Mouse (Mus musculus) lung, adult 2 months (tissue): ENCODE measurements around the gene Wdr61.

Experiments
- CTCF ChIP-seq: fragments of 200-500 bp; IDR thresholded peaks from 2 replicates; pipeline ENCODE4 v1.5.1; 2011; ENCODE audit warnings: mild to moderate bottlenecking, low read length, control low read depth; ENCODE audit not compliant: insufficient read depth
- POLR2A ChIP-seq: fragments of 200-500 bp; IDR thresholded peaks from 2 replicates; pipeline ENCODE4 v1.6.1; 2011; ENCODE audit warnings: low read depth, mild to moderate bottlenecking, control low read depth, low read length, borderline replicate concordance; ENCODE audit errors: extremely low read depth

DNA sequence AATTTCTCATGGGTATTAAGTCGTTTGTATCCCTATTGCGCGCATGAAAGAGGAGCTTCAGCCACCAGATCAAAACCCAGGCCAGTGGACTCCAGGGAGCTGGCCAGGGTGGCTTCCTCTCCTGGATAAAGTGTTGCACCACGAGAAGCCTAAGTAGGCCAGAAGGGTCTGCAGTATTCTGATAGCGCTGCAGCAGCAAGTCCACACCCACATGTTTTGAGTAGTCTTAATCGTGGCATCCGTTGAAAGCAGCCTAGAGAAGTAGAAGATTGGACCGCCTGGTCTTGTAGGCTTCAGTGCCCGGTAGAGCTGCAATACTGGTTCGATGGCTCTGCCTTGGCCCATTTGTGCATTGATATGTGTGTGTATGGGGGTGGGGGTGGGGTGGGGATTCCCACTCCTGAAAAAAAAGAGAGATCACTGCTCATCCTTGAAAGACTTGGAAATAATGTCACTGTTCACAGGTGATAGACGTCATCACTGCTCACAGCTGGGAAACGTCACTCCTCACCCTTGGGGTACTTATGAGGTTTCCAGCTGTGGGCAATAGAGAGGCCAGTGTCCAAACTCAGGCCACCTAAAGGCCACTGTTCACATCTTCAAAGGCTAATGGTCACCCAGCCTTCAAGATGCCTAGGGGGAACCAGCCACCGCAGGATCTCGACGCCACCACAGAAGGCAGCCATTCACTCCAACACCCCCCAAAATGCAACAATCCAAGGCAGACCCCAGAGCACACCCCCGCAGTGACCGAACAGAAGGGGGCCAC, 35.8 kb downstream of the Wdr61 start, which contains the start of gene Dnaja4:
- TF ChIP-seq CTCF (no peak), POLR2A (no peak)
